Mouse (Mus musculus): ENCODE measurements around the gene Cbx1. TPM values are rescaled to one million over a fixed set of nuclear protein-coding genes. Genes with fewer than 3 reads are reported as not detected.

Gene Cbx1
- total and polyA plus RNA-seq, 3 experiments, result 132 to 368 (median 152) TPM

DNA sequence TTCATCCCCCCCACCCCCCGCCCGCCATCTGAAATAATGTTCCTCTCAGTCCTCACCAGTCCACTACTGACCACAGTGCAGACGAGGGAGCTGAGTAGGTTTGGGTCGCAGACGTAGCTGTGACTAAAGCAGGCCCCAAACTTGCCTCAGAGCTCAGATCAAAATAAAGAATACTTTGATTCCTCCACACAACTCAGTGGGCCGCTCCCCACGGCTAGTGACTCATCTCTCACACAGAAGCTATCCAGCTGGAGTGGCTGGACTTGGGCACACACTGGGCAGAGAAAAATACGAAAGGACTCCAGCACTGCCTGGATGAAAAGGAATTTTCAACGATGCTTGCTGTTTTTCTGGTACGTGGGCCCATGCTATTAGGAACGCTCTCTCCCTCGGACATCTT is 22.4 kb upstream of the Cbx1 start:
- no peak for DNase-seq (ENCODE audit: low read depth, low spot score)
- H3K9ac ChIP-seq (ENCODE audit: control insufficient read depth, low read depth, low read length, poor library complexity, severe bottlenecking), result no peak overlapping the region
- TF ChIP-seq MAZ (IDR thresholded peaks at IDR 0.05; ENCODE audit: low read depth, low read length), result no peak
- no peak for TF ChIP-seq POLR2A (IDR thresholded peaks at IDR 0.05; ENCODE audit: control insufficient read depth in 1 of 2, insufficient read depth in 1 of 2, low read depth in 1 of 2, low read length in 2 of 2, poor library complexity in 1 of 2)
- TF ChIP-seq RCOR1 (IDR thresholded peaks at IDR 0.05; ENCODE audit: low read depth, low read length), result no peak
- no peak for TF ChIP-seq MAFK (IDR thresholded peaks at IDR 0.05; ENCODE audit: borderline replicate concordance, low read depth, low read length)
- TF ChIP-seq GATA1 (IDR thresholded peaks at IDR 0.05; ENCODE audit: low read depth, low read length), result no peak
- no peak for TF ChIP-seq GABPA (IDR thresholded peaks at IDR 0.05; ENCODE audit: low read depth, low read length)
- TF ChIP-seq UBTF (IDR thresholded peaks at IDR 0.05; ENCODE audit: borderline replicate concordance, insufficient read depth, low read depth, low read length), result no peak
- TF ChIP-seq ZMIZ1 (IDR thresholded peaks at IDR 0.05; ENCODE audit: low read depth, low read length), result no peak
- TF ChIP-seq USF2 (IDR thresholded peaks at IDR 0.05; ENCODE audit: borderline replicate concordance in 1 of 2, insufficient read depth in 1 of 2, low read depth in 1 of 2, low read length in 2 of 2), result no peak
- no peak for TF ChIP-seq ZKSCAN1 (IDR thresholded peaks at IDR 0.05; ENCODE audit: low read depth, low read length)
- TF ChIP-seq HCFC1 (IDR thresholded peaks at IDR 0.05; ENCODE audit: low read depth, low read length), result no peak
- no peak for TF ChIP-seq USF1 (IDR thresholded peaks at IDR 0.05; ENCODE audit: low read depth, low read length)
- no peak for TF ChIP-seq POLR2AphosphoS2 (IDR thresholded peaks at IDR 0.05; ENCODE audit: low read length)
- TF ChIP-seq CHD1 (IDR thresholded peaks at IDR 0.05; ENCODE audit: low read depth, low read length), result no peak
- H3K27ac ChIP-seq (ENCODE audit: control insufficient read depth, low read depth, low read length), result no peak overlapping the region
- H3K4me1 ChIP-seq (ENCODE audit: control insufficient read depth in 1 of 2, insufficient read depth in 2 of 2, low read length in 2 of 2), result peaks cover 0 to 15% of the 10 kb centered on the region in 2 experiments; a peak in 2 of 4 replicates
- H3K27me3 ChIP-seq (ENCODE audit: control insufficient read depth in 1 of 2, insufficient read depth in 2 of 2, low read length in 2 of 2), result no peaks in the 10 kb centered on the region; a peak in 2 of 4 replicates
- H3K9me3 ChIP-seq (replicated peaks; ENCODE audit: insufficient read depth, low read length), result no peaks in the 10 kb centered on the region
- H3K79me2 ChIP-seq (ENCODE audit: control insufficient read depth, insufficient read depth, low read length, poor library complexity), result no peaks in the 10 kb centered on the region
- H3K4me3 ChIP-seq (ENCODE audit: control insufficient read depth in 1 of 2, insufficient read depth in 1 of 2, low read depth in 2 of 2, low read length in 2 of 2), result no peak overlapping the region
- H3K36me3 ChIP-seq (ENCODE audit: control insufficient read depth in 1 of 2, insufficient read depth in 2 of 2, low read length in 2 of 2), result peaks cover 2 to 3% of the 10 kb centered on the region in 2 experiments; a peak in 3 of 4 replicates

DNA sequence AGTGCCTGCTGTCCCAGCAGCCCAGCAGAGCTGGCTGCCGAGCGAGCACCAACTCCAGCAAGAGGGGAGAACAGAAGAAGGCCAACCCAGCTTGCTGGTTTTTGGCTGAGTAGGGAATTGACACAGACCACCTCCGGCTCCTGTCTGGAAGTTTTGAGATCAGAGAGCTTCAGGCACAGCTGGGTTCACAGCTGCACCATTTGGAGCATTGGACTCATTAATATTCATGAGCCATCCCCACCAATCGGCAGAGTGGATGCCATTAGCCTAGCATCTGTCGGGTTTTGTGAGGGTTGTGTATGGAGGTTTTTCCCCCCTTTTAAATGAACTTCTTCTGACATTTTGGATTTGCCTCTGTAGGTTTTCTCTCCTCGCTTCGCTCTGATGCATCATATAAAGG is 21.8 kb upstream of the Cbx1 start:
- Histone ChIP-seq H3K9ac (ENCODE audit: control insufficient read depth, low read depth, low read length, poor library complexity, severe bottlenecking) (no peak overlapping the region), H3K79me2 (ENCODE audit: control insufficient read depth, insufficient read depth, low read length, poor library complexity) (no peaks in the 10 kb centered on the region), H3K9me3 (replicated peaks; ENCODE audit: insufficient read depth, low read length) (no peaks in the 10 kb centered on the region), H3K4me1 (ENCODE audit: control insufficient read depth in 1 of 2, insufficient read depth in 2 of 2, low read length in 2 of 2) (peaks cover 0 to 15% of the 10 kb centered on the region in 2 experiments; a peak in 2 of 4 replicates), H3K4me3 (ENCODE audit: control insufficient read depth in 1 of 2, insufficient read depth in 1 of 2, low read depth in 2 of 2, low read length in 2 of 2) (no peak overlapping the region), H3K36me3 (ENCODE audit: control insufficient read depth in 1 of 2, insufficient read depth in 2 of 2, low read length in 2 of 2) (peaks cover 2 to 3% of the 10 kb centered on the region in 2 experiments; a peak in 3 of 4 replicates), H3K27ac (ENCODE audit: control insufficient read depth, low read depth, low read length) (no peak overlapping the region), H3K27me3 (ENCODE audit: control insufficient read depth in 1 of 2, insufficient read depth in 2 of 2, low read length in 2 of 2) (no peaks in the 10 kb centered on the region; a peak in 1 of 4 replicates)
- DNase-seq (ENCODE audit: low read depth, low spot score), result no peak
- no peak for TF ChIP-seq POLR2A (IDR thresholded peaks at IDR 0.05; ENCODE audit: control insufficient read depth in 1 of 2, insufficient read depth in 1 of 2, low read depth in 1 of 2, low read length in 2 of 2, poor library complexity in 1 of 2)
- no peak for TF ChIP-seq UBTF (IDR thresholded peaks at IDR 0.05; ENCODE audit: borderline replicate concordance, insufficient read depth, low read depth, low read length)
- no peak for TF ChIP-seq NRF1 (IDR thresholded peaks at IDR 0.05; ENCODE audit: insufficient read depth, low read depth, low read length, poor library complexity, severe bottlenecking)
- no peak for TF ChIP-seq ZKSCAN1 (IDR thresholded peaks at IDR 0.05; ENCODE audit: low read depth, low read length)
- TF ChIP-seq SIN3A (IDR thresholded peaks at IDR 0.05; ENCODE audit: low read length), result no peak
- no peak for TF ChIP-seq NELFE (IDR thresholded peaks at IDR 0.05; ENCODE audit: low read depth, low read length)
- TF ChIP-seq ZNF384 (IDR thresholded peaks at IDR 0.05; ENCODE audit: low read depth, low read length), result no peak
- no peak for TF ChIP-seq HCFC1 (IDR thresholded peaks at IDR 0.05; ENCODE audit: low read depth, low read length)
- TF ChIP-seq USF1 (IDR thresholded peaks at IDR 0.05; ENCODE audit: low read depth, low read length), result no peak
- TF ChIP-seq TAL1 (IDR thresholded peaks at IDR 0.05; ENCODE audit: low read length), result no peak
- TF ChIP-seq TCF12 (IDR thresholded peaks at IDR 0.05; ENCODE audit: low read depth, low read length), result no peak

All from MEL (cell line).